Mouse (Mus musculus) frontal cortex, adult 2 months (tissue): ENCODE measurements around the gene B3gnt9. TPM values are rescaled to one million over a fixed set of nuclear protein-coding genes. Genes with fewer than 3 reads are reported as not detected.
A peak's percentile ranks its signal among the peaks of the same experiment; 100 is the strongest.
"Not testable (repeated sequence)": the region's sequence is repeated elsewhere in the genome, so short reads cannot be mapped to it uniquely, and the experiment has no call there.

ENCODE experiments used
- DNase-seq, 2 experiments: peaks; one replicate each; pipeline ENCODE4 v3.0.0; 2022; ENCODE audit warnings: low spot score in 1 of 2; ENCODE audit errors: extremely low spot score in 1 of 2
- polyA plus RNA-seq: library from polyadenylated mRNA; depleted of rRNA; stranded (reverse); fragments of >200 nt; gene quantifications from 2 replicates; pipeline ENCODE4 v1.2.3, GENCODE M21; 2012; rRNA removed

The B3gnt9 gene
- polyA plus RNA-seq = 3.9 and 4.5 TPM in 2 replicates

- no peak for DNase-seq
Measured at GRCm38 (mm10) chr8:105254966-105255350, at the start of gene B3gnt9. Gene B3gnt9 (minus strand): TSS chr8:105255153.

- DNase-seq = no peak
Measured at GRCm38 (mm10) chr8:105303874-105304273, 48.9 kb upstream of the B3gnt9 start.

GRCm38 (mm10) chr8:105303396-105303795 is 48.4 kb upstream of the B3gnt9 start:
- no peak for DNase-seq

GRCm38 (mm10) chr8:105299962-105300361 is 45.0 kb upstream of the B3gnt9 start:
- DNase-seq = no peak

GRCm38 (mm10) chr8:105298351-105299252 is 43.6 kb upstream of the B3gnt9 start:
- no peak for DNase-seq

- peak; percentile 81 to 96 for DNase-seq
Measured at GRCm38 (mm10) chr8:105297511-105298192, 42.7 kb upstream of the B3gnt9 start, which contains the start of gene E2f4. Gene E2f4 (plus strand): TSS chr8:105297663.

GRCm38 (mm10) chr8:105295895-105296573 is 41.1 kb upstream of the B3gnt9 start, which contains the start of gene Exoc3l:
Gene Exoc3l (minus strand): TSS chr8:105296101.
- DNase-seq = no peak

- DNase-seq = no peak
Measured at GRCm38 (mm10) chr8:105295256-105295655, 40.3 kb upstream of the B3gnt9 start.

- no peak for DNase-seq
Measured at GRCm38 (mm10) chr8:105294776-105295175, 39.8 kb upstream of the B3gnt9 start.

- no peak for DNase-seq
Measured at GRCm38 (mm10) chr8:105293405-105293804, 38.5 kb upstream of the B3gnt9 start.

GRCm38 (mm10) chr8:105292471-105292870 is 37.5 kb upstream of the B3gnt9 start:
- DNase-seq = no peak

- DNase-seq = not testable (repeated sequence)
Measured at GRCm38 (mm10) chr8:105291802-105292201, 36.8 kb upstream of the B3gnt9 start.

GRCm38 (mm10) chr8:105291364-105291763 is 36.4 kb upstream of the B3gnt9 start:
- not testable (repeated sequence) for DNase-seq

GRCm38 (mm10) chr8:105290554-105291314 is 35.8 kb upstream of the B3gnt9 start:
- DNase-seq = peak in 1 of 2 experiments; percentile 86

- DNase-seq = no peak
Measured at GRCm38 (mm10) chr8:105289805-105290460, 35.0 kb upstream of the B3gnt9 start, which contains the start of gene 4931428F04Rik. Gene 4931428F04Rik (minus strand): TSS chr8:105289864.

GRCm38 (mm10) chr8:105288958-105289732 is 34.2 kb upstream of the B3gnt9 start:
- peak; percentile 90 to 95 for DNase-seq

- no peak for DNase-seq
Measured at GRCm38 (mm10) chr8:105288231-105288630, 33.3 kb upstream of the B3gnt9 start.

- DNase-seq = no peak
Measured at GRCm38 (mm10) chr8:105286907-105287306, 32.0 kb upstream of the B3gnt9 start.

GRCm38 (mm10) chr8:105285514-105285913 is 30.6 kb upstream of the B3gnt9 start:
- DNase-seq = no peak
